Mouse (Mus musculus): ENCODE data around the gene Mrpl10. TPM values are rescaled to one million over a fixed set of nuclear protein-coding genes. Genes with fewer than 3 reads are reported as not detected.
A peak's percentile ranks its signal among the peaks of the same experiment; 100 is the strongest.

Mrpl10 gene
- total RNA-seq, 2 experiments from 2014 or later: 19.7 to 28.6 TPM

GRCm38 (mm10) chr11:97025721-97026344, 15.5 kb upstream of the Mrpl10 start:
- ATAC-seq (ENCODE audit: poor library complexity, severe bottlenecking): peak; percentile 86

- ATAC-seq (ENCODE audit: poor library complexity, severe bottlenecking): peak; percentile 92
These were observed 11.5 kb upstream of the Mrpl10 start, which contains the start of gene Scrn2 for GRCm38 (mm10) chr11:97029686-97030417. Gene Scrn2, plus strand, starts transcription at chr11:97029938.

DNA sequence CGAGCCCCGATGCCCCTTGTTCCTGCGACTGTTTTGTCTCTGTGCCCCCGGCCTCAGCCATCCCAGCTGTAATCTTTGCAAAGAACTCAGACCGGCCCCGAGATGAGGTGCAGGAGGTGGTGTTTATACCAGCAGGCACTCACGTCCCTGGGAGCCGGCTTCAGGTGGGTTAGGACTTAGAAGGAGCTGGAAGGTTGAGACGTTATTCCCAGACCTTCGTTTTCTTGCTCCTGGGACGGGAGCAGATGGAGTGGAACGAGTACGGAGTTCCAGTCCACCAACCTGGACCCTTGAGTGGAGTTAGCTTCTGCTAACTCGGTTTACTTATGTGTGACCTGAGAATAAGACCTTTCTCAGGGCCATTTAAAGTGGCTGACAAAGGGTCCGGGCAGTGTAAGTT, 10.9 kb upstream of the Mrpl10 start:
- no peak for ATAC-seq (ENCODE audit: poor library complexity, severe bottlenecking)

DNA sequence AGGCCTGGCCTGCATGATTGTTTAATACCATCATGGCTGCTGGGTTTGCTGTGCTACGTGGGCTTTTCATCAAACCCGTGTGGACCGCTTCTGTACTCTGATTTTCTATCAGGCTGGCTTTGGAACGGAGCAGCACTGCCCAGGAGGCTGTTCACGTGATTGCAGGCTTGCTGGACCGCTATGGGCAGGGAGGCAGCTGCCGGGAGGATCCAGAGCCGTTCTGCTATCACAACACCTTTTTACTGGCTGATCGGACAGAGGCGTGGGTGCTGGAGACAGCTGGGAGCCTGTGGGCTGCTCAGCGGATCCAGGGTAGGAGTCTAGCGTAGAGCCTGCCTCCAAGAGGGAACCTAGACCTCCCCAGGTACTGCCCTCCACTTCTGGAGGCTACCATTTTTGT, 9.4 kb upstream of the Mrpl10 start:
- no peak for ATAC-seq (ENCODE audit: poor library complexity, severe bottlenecking)

GRCm38 (mm10) chr11:97032499-97032898, 8.9 kb upstream of the Mrpl10 start:
- no peak for ATAC-seq (ENCODE audit: poor library complexity, severe bottlenecking)

- no peak for ATAC-seq (ENCODE audit: poor library complexity, severe bottlenecking)
These were observed 7.6 kb upstream of the Mrpl10 start for GRCm38 (mm10) chr11:97033781-97034180.

- ATAC-seq (ENCODE audit: poor library complexity, severe bottlenecking): no peak
These were observed 5.2 kb upstream of the Mrpl10 start for GRCm38 (mm10) chr11:97036141-97036540.

DNA sequence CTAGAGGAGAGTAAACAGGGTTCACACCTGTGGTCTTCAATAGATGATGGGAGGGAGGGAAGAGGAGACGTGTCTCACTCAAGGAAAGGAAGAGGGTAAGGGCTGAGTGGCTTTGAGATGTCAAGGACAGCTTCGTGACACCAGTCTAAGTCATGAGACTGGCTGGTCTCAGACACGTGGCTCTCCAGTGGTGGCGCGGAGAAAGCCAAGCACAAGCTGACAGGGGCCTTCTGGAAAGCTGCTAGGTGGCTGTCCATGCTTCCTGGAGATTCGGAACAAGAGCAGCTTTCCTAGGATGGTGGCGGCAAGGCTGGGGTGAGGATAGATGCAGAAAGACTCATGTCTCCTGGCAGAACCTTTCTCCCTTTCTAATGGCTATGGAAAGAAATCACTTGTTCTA, 2.5 kb upstream of the Mrpl10 start:
- ATAC-seq (ENCODE audit: poor library complexity, severe bottlenecking): no peak

DNA sequence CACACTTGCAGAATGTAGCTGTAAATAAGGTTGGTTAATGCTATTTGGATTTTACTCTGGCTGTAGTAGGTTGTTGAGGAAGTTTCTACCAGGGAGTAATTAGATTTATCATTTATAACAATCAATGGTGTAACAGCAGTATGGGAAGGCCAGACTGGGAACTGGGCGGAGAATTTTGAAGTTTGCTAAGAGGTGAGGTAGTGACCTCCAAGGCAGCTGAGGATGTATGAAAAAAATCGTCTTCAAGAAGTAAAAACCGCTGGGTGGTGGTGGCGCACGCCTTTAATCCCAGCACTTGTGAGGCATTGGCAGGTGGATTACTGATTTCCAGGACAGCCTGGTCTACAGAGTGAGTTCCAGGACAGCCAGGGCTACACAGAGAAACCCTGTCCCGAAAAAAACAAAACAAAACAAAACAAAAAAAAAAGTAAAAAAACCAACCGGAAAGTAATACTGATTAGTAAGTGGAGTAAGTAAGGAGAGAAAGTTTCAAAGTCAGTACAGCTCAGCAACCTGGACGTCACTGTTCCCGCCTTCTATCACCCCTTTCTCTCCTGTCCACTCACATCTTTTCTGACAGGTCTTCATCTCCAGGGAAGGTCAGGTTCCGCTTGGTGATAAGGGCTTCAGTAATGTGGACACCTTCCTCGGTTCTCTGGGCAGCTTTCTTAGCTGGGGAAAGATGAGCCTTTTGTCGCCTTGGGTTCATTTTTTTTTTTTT, 899 bp upstream of the Mrpl10 start:
- ATAC-seq (ENCODE audit: poor library complexity, severe bottlenecking): no peak

- ATAC-seq (ENCODE audit: poor library complexity, severe bottlenecking): no peak
These were observed 3.5 kb downstream of the Mrpl10 start for GRCm38 (mm10) chr11:97044902-97045301.

GRCm38 (mm10) chr11:97045861-97046260, 4.5 kb downstream of the Mrpl10 start:
- no peak for ATAC-seq (ENCODE audit: poor library complexity, severe bottlenecking)

GRCm38 (mm10) chr11:97048090-97048650, 6.8 kb downstream of the Mrpl10 start:
- ATAC-seq (ENCODE audit: poor library complexity, severe bottlenecking): no peak

- no peak for ATAC-seq (ENCODE audit: poor library complexity, severe bottlenecking)
These were observed 8.2 kb downstream of the Mrpl10 start for GRCm38 (mm10) chr11:97049492-97050085.

- ATAC-seq (ENCODE audit: poor library complexity, severe bottlenecking): peak; percentile 77
These were observed 9.0 kb downstream of the Mrpl10 start, which contains the start of gene Osbpl7 for GRCm38 (mm10) chr11:97050216-97050943. Gene Osbpl7, plus strand, starts transcription at chr11:97050628.

GRCm38 (mm10) chr11:97050944-97051586, 9.7 kb downstream of the Mrpl10 start:
- peak; percentile 17 for ATAC-seq (ENCODE audit: poor library complexity, severe bottlenecking)

DNA sequence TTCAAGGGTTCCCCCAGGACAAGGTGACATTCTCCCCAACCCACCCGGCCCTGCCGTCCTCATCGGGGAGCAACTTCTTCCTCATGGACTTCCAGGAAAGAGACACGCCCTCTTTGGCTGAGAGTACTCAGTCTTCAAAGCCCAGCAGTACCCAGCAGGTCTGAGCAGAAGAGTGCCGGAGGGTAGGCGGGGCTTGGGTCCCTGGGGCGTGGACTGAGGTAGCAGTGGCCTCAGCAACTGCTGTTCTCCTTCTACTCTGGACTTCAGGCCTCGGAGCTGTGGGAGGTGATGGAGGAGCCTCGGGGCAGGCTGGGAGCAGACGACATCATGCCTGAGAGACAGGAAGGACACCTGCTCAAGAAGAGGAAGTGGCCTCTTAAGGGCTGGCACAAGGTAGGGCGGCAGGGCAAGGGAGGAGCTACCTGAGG, 10.9 kb downstream of the Mrpl10 start:
- peak; percentile 70 for ATAC-seq (ENCODE audit: poor library complexity, severe bottlenecking)

DNA sequence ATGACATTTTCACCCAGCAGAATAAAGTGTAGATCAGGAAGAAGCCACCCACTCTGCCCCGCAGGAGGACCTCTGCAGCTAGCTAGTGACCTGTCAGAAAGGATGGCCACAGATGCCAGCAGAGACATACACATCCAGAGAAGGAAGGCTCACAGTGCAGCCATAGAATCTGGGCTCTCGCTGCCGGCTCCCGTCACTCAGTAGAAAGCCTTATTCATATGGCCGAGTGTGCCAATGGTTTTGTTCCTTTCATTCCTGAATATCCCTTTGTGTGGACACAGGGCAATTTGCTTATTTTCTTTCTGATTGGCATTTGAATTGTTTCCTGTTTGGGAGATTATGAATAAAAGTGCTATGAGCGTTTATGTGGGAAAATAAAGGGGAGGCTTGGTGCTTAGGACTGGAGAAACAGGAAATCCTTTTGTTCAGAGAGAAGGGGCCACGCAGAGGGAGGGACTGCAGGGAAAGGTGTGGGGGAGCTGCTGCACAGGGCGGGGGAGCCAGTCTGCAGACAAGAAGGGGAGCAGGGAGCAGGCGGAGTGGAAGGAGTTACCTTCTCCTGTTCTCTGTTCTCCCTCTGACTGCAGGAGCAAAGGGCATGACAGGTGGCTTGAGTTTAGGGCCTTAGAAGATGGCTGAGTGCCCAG, 22.0 kb downstream of the Mrpl10 start:
- ATAC-seq (ENCODE audit: poor library complexity, severe bottlenecking): no peak

GRCm38 (mm10) chr11:97063921-97064295, 22.5 kb downstream of the Mrpl10 start:
- ATAC-seq (ENCODE audit: poor library complexity, severe bottlenecking): no peak

DNA sequence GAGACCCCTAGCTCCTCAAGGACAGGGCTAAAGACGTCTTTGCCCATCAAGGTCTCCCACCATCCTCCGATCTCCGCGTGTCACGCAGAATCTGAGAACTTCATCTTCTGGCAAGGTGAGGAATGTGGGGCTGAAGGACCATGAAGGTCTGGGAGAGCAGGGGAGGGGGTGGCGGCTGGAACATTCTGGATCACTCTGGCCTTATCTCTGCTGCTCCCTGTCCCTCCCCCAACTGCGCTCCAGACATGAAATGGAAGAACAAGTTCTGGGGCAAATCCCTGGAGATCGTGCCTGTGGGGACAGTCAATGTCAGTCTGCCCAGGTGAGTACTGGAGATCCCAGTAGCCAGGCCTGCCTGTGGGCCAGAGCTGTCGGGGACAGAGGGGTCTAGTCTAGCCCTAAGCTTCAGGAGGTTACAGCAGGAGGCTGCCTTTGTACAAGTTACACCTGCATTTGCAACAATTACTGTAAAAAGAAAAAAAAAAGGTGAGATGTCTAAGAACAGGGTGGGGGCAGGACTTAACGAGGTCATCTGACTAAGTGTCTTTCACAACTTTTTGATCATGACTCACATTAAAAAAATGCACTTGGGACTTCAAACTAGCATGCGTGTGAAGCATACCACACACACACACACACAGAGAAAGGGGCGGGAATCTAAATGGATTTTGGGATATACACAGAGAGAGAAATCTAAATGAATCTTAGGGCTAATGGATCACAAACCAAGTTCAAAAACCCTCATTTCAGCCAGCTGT, 24.4 kb downstream of the Mrpl10 start:
- no peak for ATAC-seq (ENCODE audit: poor library complexity, severe bottlenecking)

All from megakaryocyte, adult 5-6 weeks (primary cell).